Mouse (Mus musculus): Measurements from ENCODE around the gene Gm9508.
A peak's percentile ranks its signal among the peaks of the same experiment; 100 is the strongest.

Gene Gm9508

GRCm38 (mm10) chr10:77667402-77667801, 29.6 kb downstream of the Gm9508 start:
- no peak for DNase-seq

GRCm38 (mm10) chr10:77666342-77666741, 30.7 kb downstream of the Gm9508 start:
- no peak for DNase-seq

DNA sequence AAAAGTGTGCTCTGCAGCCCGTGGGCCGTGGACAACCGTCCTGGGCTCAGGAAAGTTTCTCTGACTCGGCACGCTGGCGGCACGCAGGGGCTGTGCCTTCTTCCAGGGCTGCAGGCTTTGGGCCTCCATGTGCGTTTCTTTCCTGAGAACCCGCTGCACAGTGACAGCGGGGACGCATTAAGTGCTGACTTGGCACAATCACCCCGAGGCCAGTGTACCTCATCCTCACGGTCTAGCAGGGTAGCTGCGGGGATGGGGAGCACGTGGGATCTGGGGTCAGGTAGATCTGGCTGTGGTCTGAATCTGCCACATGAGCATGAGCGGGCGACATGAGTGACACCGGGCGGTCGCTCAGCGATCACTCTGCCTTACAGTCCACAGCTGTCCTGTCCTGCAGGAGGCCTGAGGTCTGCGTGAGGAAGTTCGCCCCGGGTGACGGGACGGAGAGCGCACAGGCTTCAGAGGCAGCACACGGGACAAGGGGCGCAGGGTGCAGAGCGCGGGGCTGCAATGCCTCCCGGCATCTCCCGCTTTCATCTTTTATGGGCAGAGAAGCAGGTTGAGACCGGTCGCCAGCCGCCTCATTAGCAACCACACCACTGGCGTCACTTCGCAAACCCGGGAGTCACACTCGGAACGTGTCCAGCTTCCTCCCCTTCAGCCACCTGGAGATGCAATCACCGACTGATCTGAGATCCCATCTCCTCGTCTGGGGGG, 32.9 kb downstream of the Gm9508 start:
- DNase-seq = no peak

DNA sequence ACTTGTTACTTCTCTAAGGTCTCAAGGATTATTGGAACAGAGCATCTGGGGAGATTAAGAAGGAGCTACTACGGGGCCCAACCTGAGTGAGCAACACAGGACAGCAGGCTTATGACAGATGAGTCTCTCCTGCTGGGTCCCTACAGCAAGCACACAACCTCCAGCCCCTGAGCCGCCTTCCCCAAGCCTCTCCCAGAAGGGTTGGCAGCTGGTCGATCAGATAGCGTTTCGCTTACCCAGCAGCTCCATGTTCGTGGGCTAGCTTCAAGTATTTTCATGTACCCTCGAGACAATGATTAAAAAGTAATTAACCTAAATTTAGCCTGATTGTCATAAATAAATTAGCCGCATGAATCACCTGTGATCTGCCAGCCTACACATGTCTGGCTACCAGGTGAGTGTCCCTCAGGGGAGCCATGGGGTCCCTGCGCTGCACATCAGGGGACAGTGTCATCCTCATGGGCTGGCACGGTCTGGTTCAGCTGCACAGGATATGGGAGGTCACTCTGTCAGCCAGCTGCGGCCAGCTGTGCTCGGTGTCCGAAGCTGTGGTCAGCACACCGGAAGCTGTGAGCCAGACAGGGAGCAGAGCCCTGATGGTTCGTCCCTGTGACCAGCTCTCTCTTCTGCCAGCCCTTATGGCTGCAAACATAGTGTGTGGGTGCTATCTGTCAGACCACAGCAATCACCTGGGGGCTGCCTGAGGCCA, 38.6 kb downstream of the Gm9508 start:
- peak; percentile 39 for DNase-seq

DNA sequence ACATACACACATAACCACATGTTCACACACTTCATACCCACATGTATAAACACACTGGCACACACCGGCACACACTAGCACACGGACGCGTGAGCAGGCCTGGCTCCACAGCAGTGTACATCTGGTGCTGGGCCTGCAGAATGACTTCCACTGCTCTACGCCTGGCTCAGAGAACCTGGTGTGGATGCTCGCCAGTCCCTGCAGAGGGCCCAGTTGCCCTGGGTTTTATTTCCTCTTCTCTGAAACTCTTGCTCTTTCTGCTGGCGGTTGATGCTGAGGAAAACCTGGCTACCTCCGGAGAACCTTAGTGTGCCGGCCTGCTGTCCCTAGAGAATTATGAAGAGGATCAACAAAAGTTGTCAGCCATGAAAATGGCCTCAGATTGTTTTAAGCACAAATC, 45.0 kb downstream of the Gm9508 start:
- no peak for DNase-seq

DNA sequence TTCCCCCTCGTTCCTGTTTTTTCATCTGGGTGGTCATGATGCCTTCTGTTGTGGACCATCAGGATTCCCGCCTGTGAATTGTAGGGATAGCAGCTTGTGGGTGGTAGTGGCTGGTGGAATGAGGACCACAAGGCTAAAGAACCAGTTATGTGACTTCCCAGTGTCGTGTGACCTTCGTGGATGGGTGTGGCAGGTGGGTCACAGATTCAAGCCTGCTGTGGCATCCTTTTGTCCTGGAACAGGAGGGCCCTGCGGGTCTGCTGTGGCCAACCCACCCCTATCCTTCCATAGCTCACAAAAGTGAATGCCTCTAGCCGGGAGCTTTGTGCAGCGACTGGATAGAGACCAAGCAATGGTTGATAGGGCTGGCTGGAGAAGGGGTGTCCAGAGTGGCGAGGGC, 49.1 kb downstream of the Gm9508 start:
- no peak for DNase-seq

DNA sequence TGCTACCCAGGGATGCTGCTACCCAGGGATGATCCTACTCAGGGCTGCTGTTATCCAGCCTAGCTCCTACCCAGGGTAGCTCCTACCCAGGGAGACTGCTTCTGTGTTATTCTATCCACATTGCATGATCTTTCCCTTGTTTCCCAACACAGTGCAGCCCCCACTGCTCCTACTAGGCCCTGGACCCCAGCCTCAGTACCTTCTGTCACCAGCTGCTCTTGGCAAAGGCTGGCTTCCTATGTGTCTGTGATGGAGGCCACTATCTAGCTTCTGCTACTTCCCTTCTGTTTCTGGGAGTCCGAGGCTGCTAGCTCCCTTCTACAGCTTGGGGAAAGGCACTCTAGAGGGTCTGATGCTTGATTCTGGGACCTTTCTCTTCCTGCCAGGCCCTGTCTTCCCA, 49.6 kb downstream of the Gm9508 start:
- DNase-seq = no peak

Measured in kidney, adult 11 months (tissue).